Mouse (Mus musculus) neural tube, embryonic 11.5 days (tissue): ENCODE data around the gene Pnrc2. TPM values are rescaled to one million over a fixed set of nuclear protein-coding genes. Genes with fewer than 3 reads are reported as not detected.

Source experiments
- ATAC-seq: fragments of 200-750 bp; cut with Nextera tagmentation; 2 replicates; pipeline ENCODE4 v1.8.0; 2017; ENCODE audit warnings: moderate number of reproducible peaks, mild to moderate bottlenecking, moderate TSS enrichment, moderate library complexity; ENCODE audit not compliant: insufficient read depth, low FRiP score, low TSS enrichment
- DNase-seq: peaks from one replicate; pipeline ENCODE4 v3.0.0-alpha.2; 2015; ENCODE audit warnings: low spot score
- H3K27ac ChIP-seq: fragments of 300-500 bp; sonication (generic); 2 replicates; pipeline ENCODE4 v1.5.1; 2014; ENCODE audit warnings: low read depth, mild to moderate bottlenecking, low read length
- H3K27me3 ChIP-seq: fragments of 300-500 bp; sonication (generic); 2 replicates; pipeline ENCODE4 v1.6.1; 2014; ENCODE audit warnings: mild to moderate bottlenecking, low read length, mixed read lengths; ENCODE audit not compliant: control insufficient read depth, insufficient read depth
- H3K36me3 ChIP-seq: fragments of 300-500 bp; sonication (generic); 2 replicates; pipeline ENCODE4 v1.6.1; 2014; ENCODE audit warnings: mild to moderate bottlenecking, low read length, moderate library complexity, mixed read lengths; ENCODE audit not compliant: control insufficient read depth, insufficient read depth
- H3K4me1 ChIP-seq: fragments of 300-500 bp; sonication (generic); 2 replicates; pipeline ENCODE4 v1.6.1; 2014; ENCODE audit warnings: low read length, mixed read lengths; ENCODE audit not compliant: control insufficient read depth, insufficient read depth
- H3K4me2 ChIP-seq: fragments of 300-500 bp; sonication (generic); 2 replicates; pipeline ENCODE4 v1.6.1; 2014; ENCODE audit warnings: low read depth, mild to moderate bottlenecking, moderate library complexity
- H3K4me3 ChIP-seq: fragments of 300-500 bp; sonication (generic); 2 replicates; pipeline ENCODE4 v1.5.1; 2014; ENCODE audit warnings: low read depth, low read length
- H3K9ac ChIP-seq: fragments of 300-500 bp; sonication (generic); 2 replicates; pipeline ENCODE4 v1.6.1; 2014; ENCODE audit warnings: mild to moderate bottlenecking, low read length
- H3K9me3 ChIP-seq: fragments of 300-500 bp; sonication (generic); 2 replicates; pipeline ENCODE4 v1.6.1; 2016; ENCODE audit warnings: low read length; ENCODE audit not compliant: control insufficient read depth
- WGBS: fragments of 180-500 bp; shearing (Covaris S2); extraction: QIAGEN DNeasy Blood & Tissue Kit; methylation state at CpG from one replicate; pipeline ENCODE4 v1.1.7; 2014; 5-methylcytosine and 5-hydroxymethylcytosine counted together
- polyA plus RNA-seq: library from polyadenylated mRNA; unstranded; fragments of >200 nt; fragmentation: Nextera tagmentation; extraction: Ambion mirVana; gene quantifications from 2 replicates; pipeline ENCODE4 v1.2.1, GENCODE M21; 2014

Pnrc2 gene
- polyA plus RNA-seq, 1 experiment from 2014 or later = 201 TPM

DNA sequence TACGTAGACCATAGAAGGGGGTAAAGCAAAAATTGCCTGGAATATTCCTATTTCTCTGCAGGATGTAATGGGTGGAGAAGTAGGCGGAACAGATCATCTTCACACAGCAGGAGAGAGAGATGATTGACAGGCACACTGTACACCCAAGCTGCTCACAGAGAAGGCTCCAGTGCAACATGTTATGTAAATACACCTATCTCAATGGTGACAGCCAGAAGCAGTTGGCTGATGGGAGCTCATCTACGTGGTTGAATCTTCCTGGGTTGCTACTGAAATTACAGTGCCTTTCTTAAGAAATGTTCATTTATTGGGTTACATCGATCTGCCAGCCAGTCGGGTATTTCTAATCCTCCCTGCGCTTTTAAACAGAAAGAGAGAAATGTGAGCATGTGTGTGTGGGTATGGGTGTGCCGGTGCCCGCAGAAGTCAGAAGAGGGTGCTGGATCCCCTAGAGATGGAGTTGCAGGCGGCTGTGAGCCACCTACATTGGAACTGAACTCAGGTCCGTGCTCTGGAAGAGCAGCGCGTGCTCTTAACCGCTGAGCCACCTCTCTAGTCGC is 19.6 kb downstream of the Pnrc2 start:
- Histone ChIP-seq H3K9me3 (no peaks in the 10 kb centered on the region), H3K9ac (no peak overlapping the region; the same call in 1 of the 2 replicates), H3K4me3 (no peak overlapping the region), H3K27ac (no peak overlapping the region), H3K4me2 (no peak overlapping the region), H3K27me3 (no peaks in the 10 kb centered on the region), H3K36me3 (no peaks in the 10 kb centered on the region), H3K4me1 (peaks cover 22% of the 10 kb centered on the region; the same call in 1 of the 2 replicates)
- 94% methylated on average over 14 of the region's 14 CpGs for WGBS
- ATAC-seq (no peak), DNase-seq (no peak)

DNA sequence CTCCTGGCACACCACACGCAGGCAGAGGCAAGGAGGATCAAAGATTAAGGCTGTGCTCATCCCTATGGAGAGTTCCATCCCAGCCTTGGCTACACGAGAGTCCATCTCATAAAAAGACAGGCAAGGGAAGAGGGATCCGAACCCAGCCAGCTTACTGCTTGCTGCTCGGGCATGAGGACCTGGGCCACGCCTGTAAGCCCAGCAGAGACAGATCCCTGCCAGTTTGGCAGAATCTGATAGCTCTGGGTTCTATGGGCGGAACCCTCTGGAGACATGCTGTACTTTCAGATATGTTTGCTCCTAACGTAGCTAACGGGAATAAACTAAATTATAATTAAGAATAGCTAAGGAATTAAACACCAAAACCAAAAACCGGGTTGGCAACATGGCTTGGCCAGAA is 21.7 kb downstream of the Pnrc2 start:
- 0 out of 2 replicates have a peak, but pooled peaks cover 9% of the 10 kb centered on the region for H3K4me1 ChIP-seq
- H3K9ac ChIP-seq = no peak overlapping the region
- WGBS = 85% methylated on average over 9 of the region's 9 CpGs
- no peak overlapping the region for H3K4me3 ChIP-seq
- H3K36me3 ChIP-seq = no peaks in the 10 kb centered on the region
- H3K4me2 ChIP-seq = no peak overlapping the region
- H3K27me3 ChIP-seq = no peaks in the 10 kb centered on the region
- no peaks in the 10 kb centered on the region for H3K9me3 ChIP-seq
- no peak overlapping the region for H3K27ac ChIP-seq
- no peak for DNase-seq
- ATAC-seq = no peak

DNA sequence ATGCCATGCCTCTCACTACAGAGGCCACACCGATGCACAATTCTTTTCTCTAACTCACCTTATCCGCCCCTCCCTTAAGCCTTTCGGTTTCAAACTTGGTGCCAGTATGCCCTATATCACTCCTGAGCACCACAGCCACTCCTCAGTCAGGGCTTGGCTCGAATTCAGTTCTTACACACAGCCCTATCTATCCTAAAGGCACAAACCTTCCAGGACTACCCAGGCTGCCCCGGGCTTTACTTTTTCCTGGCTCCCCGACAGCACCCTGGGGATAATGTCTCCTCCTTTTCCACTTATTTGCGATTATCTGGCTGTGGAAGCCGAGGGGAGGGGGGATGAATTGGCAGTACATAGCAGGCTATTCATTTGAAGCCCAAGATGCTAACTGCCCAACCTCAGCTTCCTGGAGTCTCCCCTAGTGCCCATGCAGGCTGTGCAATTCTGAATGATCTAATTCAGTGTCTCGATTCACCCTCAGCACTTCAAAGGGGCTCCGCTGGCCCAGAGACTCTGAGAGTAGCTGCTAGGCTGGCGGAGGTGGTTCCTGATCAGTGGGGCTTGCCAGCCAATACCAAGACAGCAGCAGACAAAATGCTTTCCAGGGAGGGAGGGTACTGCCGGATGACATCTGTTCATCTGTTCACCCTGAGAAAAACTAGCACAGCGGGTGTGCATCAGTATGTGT is 23.1 kb downstream of the Pnrc2 start:
- H3K9me3 ChIP-seq = no peaks in the 10 kb centered on the region
- H3K4me1 ChIP-seq = 0 out of 2 replicates have a peak, but pooled peaks cover 9% of the 10 kb centered on the region
- no peaks in the 10 kb centered on the region for H3K27me3 ChIP-seq
- ATAC-seq = no peak
- H3K4me3 ChIP-seq = no peak overlapping the region
- no peak overlapping the region for H3K9ac ChIP-seq
- WGBS = 32% methylated on average over 13 of the region's 13 CpGs
- DNase-seq = peak; percentile 50
- peak overlapping the region; percentile 22; the same call in 1 of the 2 replicates for H3K4me2 ChIP-seq
- no peak overlapping the region for H3K27ac ChIP-seq
- H3K36me3 ChIP-seq = no peaks in the 10 kb centered on the region

DNA sequence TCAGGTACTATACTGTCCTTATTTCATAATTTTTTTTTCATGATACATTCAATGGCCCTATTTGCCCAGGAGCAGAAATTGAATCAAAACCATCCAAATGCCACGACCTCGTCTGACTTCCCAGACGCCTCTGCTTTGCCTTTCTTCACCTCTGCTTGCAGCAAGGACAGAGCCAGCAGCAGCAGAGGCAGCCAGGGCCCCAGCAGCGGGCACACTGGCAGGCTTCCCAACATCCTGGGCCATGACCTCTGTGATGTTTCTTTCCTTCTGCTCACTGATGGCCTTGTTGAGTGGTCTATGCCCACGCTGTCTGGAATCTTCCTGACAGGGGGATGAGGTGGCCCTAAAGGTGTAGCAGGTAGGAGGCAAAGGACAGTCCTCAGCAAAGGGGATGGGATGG is 26.1 kb downstream of the Pnrc2 start:
- 75% methylated on average over 5 of the region's 5 CpGs for WGBS
- DNase-seq (no peak), ATAC-seq (no peak)

DNA sequence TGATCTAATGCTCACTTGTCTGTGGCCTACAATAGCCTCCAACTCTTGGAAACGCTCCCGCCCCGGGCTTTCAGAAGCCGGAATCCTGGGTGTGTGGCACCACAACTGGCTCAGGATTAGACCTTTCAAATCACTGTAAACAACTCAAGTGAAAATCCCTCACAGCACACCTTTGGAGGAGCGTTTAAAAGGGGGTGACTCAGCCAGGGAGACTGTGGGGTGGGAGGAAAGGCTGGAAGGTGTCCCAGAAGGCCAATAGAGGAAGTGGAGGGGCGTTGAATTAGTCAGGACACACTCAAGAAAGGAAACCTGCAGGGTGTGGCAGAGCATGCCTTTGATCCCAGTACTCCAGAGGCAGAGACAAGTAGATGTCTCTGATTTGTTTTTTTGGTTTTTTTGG is 29.2 kb downstream of the Pnrc2 start:
- H3K4me2 ChIP-seq = no peak overlapping the region
- WGBS = 88% methylated on average over 6 of the region's 6 CpGs
- no peak overlapping the region for H3K4me3 ChIP-seq
- no peaks in the 10 kb centered on the region for H3K4me1 ChIP-seq
- no peaks in the 10 kb centered on the region for H3K9me3 ChIP-seq
- no peak overlapping the region for H3K27ac ChIP-seq
- H3K36me3 ChIP-seq = no peaks in the 10 kb centered on the region
- no peaks in the 10 kb centered on the region for H3K27me3 ChIP-seq
- no peak for ATAC-seq
- H3K9ac ChIP-seq = no peak overlapping the region
- no peak for DNase-seq

More for the DNA sequence above, 26.1 kb downstream of the Pnrc2 start:
- Histone ChIP-seq H3K36me3 (no peaks in the 10 kb centered on the region), H3K9me3 (no peaks in the 10 kb centered on the region), H3K9ac (no peak overlapping the region), H3K4me3 (no peak overlapping the region), H3K4me2 (no peak overlapping the region), H3K27me3 (no peaks in the 10 kb centered on the region), H3K4me1 (0 out of 2 replicates have a peak, but pooled peaks cover 6% of the 10 kb centered on the region), H3K27ac (no peak overlapping the region)

DNA sequence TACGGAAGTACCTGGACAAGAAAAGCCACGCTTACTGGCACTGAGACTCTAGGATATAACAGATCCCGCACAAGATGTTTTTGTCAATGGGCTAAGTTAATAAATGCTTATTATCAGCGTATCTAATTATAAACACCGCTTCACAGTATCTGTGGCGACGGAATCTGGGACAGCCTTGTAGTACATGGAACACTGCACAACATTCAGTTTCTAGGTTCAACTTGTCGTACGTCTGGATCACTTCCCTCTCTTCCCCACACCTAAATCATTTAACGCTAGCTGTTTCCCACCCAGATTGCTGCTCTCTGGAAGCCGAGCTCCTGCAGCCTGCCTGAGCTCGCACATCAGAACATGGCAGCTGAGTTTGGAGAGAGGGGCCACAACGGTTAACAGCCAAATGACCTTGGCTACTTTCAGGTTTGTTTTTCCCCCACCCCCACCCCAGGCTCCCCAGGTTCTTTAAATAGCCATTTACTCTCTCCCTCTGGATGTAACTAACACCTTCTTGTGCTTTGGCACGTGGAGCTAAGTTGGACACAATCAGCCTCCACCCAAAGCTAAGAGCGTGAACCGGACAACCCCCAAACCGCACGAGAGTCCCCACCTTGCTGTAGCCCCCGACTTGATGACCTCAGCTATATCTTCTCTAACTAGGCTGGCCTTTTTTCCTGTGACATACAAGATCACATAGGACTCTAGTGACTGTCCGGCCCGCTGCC is 34.2 kb downstream of the Pnrc2 start:
- Histone ChIP-seq H3K9me3 (no peaks in the 10 kb centered on the region), H3K9ac (no peak overlapping the region), H3K27ac (no peak overlapping the region), H3K4me1 (no peaks in the 10 kb centered on the region), H3K27me3 (no peaks in the 10 kb centered on the region), H3K4me3 (no peak overlapping the region), H3K4me2 (no peak overlapping the region), H3K36me3 (no peaks in the 10 kb centered on the region)
- no peak for DNase-seq
- ATAC-seq = no peak
- 88% methylated on average over 21 of the region's 21 CpGs for WGBS

DNA sequence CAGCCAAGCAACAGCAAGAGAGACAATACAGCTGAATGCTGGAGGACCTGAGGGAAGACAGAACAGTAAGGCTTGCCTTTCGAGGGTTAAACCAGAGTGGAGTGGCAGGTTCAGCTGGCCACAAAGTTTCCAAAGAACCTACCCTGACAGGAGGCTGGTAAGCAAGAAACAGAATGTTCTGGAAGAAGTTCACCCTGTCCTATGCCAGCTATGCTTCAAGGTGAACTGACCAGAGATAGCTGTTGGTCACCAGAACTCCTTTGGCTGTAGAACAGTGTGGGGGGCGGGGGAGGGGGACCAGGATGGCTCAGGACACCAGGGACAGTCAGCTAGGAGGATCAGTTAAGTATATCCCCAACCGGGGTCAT is 34.7 kb downstream of the Pnrc2 start:
- Histone ChIP-seq H3K9ac (no peak overlapping the region), H3K36me3 (no peaks in the 10 kb centered on the region), H3K27ac (no peak overlapping the region), H3K4me3 (no peak overlapping the region), H3K4me2 (no peak overlapping the region), H3K9me3 (no peaks in the 10 kb centered on the region), H3K27me3 (no peaks in the 10 kb centered on the region), H3K4me1 (no peaks in the 10 kb centered on the region)
- DNase-seq = no peak
- WGBS = 78% methylated on average over 3 of the region's 3 CpGs
- no peak for ATAC-seq

DNA sequence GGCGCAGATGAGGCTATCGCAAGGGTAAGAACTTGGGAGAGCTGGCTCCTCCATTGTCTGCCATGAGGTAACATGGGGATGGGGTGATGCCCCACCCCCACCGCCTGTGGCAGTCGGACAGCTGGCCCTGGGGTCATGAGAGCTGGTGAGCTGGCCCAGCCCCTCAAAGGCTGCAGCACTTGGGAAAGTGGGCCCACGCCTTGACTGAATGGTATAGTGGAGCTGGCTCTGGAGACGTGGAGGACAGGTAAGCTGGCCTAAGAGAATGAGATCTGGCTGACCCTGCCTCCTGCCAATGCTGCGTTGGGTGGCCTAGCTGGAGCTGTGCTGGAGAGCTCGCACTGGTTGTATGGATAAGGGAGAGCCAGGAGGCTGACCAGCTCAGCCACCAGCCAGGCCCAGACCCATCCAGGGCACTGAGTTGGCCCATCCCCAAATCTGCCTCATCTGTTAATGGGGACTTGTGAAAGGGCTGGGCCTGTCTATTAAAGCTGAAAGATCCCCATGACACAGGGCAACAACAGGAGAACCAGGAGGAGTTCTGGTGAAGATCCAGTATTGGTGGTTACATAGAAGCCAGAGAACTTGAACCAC is 39.4 kb downstream of the Pnrc2 start:
- ATAC-seq (no peak), DNase-seq (no peak)
- Histone ChIP-seq H3K4me2 (no peak overlapping the region), H3K27ac (no peak overlapping the region), H3K4me1 (no peaks in the 10 kb centered on the region), H3K36me3 (no peaks in the 10 kb centered on the region), H3K27me3 (no peaks in the 10 kb centered on the region), H3K9me3 (no peaks in the 10 kb centered on the region), H3K9ac (no peak overlapping the region), H3K4me3 (no peak overlapping the region)
- WGBS = 74% methylated on average over 8 of the region's 8 CpGs
